Mouse (Mus musculus): ENCODE data around the gene Sstr3.

Gene Sstr3

GRCm38 (mm10) chr15:78530671-78531450 lies 13.6 kb downstream of the Sstr3 start, which contains the start of gene C1qtnf6:
C1qtnf6 (minus strand) TSS chr15:78531416.
- DNase-seq: peak; percentile 99

DNA sequence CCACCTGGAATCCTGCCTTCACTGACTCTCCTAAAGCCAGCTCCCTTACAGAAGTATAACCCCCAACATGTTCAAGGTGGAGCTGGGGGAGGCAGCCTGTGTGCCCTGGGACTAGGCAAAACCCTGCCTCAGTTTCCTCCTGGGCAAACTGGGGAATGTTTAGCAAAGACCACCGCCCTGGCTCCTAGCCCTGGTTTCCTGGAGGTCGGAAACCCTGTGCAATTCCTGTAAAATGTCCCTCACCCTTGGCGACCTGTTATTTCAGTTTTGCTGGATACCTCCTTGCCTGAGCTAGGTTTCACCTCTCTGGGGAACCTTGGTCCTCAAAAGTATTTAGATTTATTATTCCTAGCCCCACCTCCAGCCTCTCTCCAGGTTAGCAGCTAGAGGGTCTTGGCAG lies 14.3 kb downstream of the Sstr3 start:
- DNase-seq: peak; percentile 92

GRCm38 (mm10) chr15:78529428-78529990 lies 15.0 kb downstream of the Sstr3 start:
- DNase-seq: peak; percentile 99

GRCm38 (mm10) chr15:78528726-78529411 lies 15.6 kb downstream of the Sstr3 start:
- peak; percentile 98 for DNase-seq

DNA sequence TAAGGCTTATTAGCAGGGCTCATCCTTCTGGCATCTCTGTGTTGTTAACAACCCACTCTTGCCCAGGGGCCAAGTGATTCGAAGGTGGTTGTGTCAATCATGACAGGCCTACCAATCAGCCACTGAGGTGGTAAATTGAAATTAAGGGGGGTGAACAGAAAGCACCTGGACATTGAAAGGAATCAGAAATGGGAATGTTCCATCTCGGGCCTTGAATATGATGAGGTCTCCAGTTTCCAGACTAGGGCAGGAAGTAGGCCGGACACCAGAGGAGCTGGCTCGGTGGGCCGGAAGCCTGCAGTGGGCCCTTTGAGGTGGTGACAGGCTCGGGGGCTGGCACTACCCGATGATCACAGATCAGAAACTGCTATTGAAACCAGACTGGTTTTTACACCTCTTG lies 16.5 kb downstream of the Sstr3 start:
- peak; percentile 98 for DNase-seq

DNA sequence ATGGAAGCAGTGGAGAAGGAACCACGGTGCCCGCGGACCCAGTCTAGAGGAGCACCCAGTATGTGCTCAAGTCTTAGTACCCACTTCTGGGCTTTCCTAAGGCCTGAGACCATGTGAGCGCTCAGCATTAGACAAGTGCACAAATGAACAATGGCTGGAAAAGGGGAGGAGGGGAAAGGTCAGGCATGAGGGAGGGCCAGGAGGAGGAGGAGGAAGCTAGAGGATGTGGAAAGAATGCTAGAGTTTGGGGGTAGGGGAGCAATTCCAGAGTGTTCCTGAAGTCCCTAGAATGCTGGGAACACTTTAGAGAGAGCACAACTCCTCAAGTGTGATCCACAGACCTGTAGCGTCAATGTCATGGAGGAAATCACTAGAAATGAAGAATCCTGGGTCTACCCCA lies 20.3 kb downstream of the Sstr3 start:
- DNase-seq: peak; percentile 86

DNA sequence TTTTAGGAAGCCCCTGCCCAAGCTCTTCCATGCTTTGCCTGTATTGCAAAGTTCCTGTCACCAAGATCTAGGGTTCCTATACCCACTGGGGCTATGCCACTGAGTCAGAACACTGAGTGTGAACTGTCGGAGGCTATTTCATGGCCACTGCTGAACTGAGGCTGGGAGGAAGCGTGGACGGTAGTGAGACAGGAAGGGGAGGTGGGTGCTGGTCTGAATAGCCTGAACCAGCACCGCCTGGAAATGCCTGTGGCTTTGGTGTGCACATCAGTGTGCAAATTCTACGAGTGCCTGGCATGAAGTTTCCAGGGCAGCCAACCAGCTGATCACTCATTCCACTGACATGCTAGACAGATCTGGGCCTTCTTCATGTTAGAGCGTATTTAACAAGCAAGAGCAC lies 22.6 kb downstream of the Sstr3 start:
- no peak for DNase-seq

- DNase-seq: peak; percentile 95
Measured at GRCm38 (mm10) chr15:78521331-78521730, 23.2 kb downstream of the Sstr3 start.

DNA sequence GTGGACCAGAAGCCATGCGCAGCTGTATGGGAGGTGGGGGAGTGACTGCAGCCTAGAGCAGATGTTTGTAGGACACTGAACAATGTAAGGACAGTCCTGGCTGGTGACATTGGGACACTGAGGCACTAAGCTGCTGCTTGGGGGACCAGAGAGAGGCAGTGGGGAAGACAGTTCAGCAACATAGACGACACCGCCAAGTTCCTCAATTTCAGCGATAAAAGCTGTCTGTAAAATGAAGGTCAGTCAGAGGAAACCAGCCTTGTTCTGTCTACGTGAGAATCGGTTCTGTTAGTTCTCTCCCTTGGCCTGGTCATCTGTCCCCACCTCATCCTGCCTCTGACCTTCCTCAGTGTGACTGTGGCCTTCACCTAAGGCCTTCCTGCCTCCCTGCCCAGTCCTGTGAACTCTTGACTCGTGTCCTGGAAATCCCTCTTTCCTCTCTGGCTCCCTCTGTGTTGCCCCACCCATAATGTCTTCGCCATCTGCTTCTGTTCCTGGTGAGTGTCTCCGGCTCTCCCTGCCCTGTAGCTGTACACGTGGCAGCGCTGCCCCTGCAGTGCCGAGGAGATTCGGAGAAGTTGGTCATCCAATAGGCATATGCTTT lies 24.3 kb downstream of the Sstr3 start:
- DNase-seq: peak; percentile 99

GRCm38 (mm10) chr15:78518221-78518620 lies 26.3 kb downstream of the Sstr3 start:
- peak; percentile 92 for DNase-seq

DNA sequence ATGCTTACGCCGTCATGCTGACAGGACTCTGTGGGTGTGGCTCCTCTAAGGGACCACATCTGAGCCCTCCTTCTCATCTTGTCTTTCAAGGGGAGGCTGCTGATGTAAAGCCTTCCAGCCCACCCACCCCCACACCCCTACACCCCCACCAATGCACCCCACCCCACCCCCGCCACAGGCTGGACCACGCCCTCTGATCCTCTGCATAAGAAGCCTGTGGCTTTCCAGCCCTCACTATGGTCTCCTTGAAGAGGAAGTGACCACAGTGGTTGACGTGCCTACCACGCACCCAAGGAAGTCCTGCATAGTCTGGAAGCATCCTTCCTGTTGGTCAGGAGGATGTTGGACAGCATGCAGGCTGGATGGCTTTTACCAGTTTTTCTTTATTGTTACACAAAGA lies 28.7 kb downstream of the Sstr3 start:
- peak; percentile 93 for DNase-seq

- DNase-seq: peak; percentile 96
Measured at GRCm38 (mm10) chr15:78514393-78515146, 29.9 kb downstream of the Sstr3 start.

- no peak for DNase-seq
Measured at GRCm38 (mm10) chr15:78513019-78513418, 31.5 kb downstream of the Sstr3 start.

DNA sequence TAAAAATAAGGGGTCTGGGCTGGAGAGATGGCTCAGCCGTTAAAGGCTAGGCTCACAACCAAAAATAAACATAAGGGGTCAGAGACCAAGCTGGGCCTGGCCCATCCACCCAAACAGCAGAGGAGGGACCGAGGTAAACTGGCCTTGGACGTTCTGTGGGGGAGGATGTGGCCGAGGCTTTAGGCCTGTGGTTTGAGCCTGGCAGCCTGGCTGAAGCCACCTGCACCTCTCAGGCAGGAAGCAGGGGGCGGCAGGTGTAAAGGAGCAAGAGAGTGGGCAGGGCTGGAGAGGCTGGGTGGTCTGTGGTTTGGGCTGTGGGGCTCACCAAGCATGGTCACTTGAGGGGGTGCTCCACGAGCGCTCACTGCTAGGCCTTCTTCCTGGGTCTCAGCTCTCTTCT lies 32.5 kb downstream of the Sstr3 start:
- DNase-seq: no peak

GRCm38 (mm10) chr15:78510736-78511135 lies 33.7 kb downstream of the Sstr3 start:
- DNase-seq: no peak

DNA sequence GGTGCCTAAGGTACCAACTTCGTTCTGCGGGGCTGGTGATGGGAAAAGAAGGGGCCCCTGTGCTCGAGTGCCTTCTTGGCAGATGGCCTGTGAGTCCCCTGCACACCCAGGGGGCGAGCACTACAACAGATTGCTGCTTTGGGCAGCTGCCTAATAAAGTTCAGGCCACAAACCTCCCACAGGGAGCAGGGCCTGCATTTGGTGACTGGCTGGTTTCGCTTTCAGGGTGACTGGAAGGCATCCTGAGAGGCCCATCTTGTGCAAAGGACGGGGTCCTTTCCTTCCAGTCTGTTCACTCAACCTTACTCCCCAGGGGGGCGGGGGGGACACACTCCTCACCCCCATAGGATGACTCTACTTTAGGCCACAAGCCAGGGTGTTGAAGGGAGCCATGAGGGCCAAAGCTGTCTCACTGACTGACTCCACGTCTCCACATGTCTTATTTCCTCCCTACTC lies 34.3 kb downstream of the Sstr3 start:
- DNase-seq: no peak

GRCm38 (mm10) chr15:78509297-78509899 lies 35.1 kb downstream of the Sstr3 start:
- no peak for DNase-seq

DNA sequence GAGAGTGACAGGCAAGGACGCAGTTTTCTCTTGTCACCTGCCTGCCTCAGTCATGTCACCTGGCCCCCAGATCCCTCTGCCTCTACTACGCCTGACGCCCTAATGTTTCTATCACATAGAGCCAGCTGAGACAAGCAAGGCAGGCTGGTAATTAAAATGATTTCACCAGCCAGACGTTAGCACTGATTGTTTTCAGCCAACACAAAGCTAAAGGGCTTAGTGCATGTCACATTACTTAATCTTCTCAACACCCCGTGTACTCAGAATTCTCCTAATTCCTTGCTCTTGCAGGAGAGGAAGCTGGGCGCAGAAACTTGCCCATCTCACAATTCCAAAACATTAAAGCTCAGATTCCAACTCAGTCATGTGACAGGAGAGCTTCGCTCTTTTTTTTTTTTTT lies 36.0 kb downstream of the Sstr3 start:
- no peak for DNase-seq

- no peak for DNase-seq
Measured at GRCm38 (mm10) chr15:78505541-78505940, 38.9 kb downstream of the Sstr3 start.

- no peak for DNase-seq
Measured at GRCm38 (mm10) chr15:78504816-78505215, 39.7 kb downstream of the Sstr3 start.

DNA sequence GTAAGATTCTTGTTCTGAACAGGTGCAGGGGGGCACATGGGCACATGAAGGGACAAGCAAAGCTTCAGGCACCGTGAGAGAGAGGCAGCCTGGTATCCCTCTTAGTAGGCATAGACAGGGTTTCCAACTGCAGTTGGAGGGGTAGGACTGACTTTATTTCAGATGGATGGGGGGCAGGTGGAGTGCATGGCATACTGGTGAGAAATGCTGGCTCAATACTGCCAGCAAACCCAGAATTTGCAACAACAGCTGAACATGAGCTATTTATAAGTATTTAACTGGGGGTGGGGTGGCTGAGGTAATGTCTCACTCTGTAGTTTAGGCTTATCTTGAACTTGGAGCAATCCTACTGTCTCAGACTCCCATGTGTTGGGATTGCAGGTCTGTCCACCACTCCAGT lies 40.5 kb downstream of the Sstr3 start:
- no peak for DNase-seq

DNA sequence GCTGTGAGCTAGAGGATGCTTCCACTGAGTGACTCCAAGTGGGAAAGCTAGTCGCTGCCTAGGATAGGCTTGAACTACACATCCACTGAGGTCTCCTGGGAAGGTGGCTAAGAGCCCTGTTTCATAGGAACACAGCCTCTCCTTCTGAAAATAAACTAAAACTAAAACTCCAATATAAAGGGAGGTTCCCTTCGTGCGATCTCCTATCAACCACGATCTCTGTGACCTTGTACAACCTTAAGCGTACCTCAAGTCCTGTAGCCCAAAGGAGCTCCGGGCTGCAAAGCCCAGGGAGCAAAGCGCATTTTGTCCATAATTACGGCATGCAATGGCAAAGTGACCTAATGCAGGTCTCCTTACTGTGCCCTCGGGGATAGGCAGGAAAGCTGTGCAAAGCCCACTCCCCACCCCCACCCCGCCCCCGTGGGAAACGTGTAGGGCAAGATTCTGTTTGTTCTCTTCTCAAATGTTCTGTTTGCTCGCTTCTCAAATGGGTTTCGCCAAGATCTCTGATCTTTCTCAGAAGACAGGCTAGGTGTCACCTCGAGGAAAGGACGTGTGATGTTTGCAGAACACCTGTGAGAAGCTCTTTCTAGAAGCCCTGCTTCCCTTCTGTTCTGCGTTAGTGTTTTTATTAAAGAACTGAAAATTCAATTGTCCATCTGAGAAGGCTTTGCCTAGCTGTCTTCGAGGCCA lies 41.9 kb downstream of the Sstr3 start:
- no peak for DNase-seq

Measured in heart, adult 11 months (tissue).